Mouse (Mus musculus) heart, embryonic 12.5 days (tissue): ENCODE results near the gene Rnpepl1. TPM values are rescaled to one million over a fixed set of nuclear protein-coding genes. Genes with fewer than 3 reads are reported as not detected.
A peak's percentile ranks its signal among the peaks of the same experiment; 100 is the strongest.
"Not testable (repeated sequence)": the region's sequence is repeated elsewhere in the genome, so short reads cannot be mapped to it uniquely, and the experiment has no call there.

Source experiments
- ATAC-seq: fragments of 200-750 bp; cut with Nextera tagmentation; 2 replicates; pipeline ENCODE4 v1.8.0; 2017; ENCODE audit warnings: moderate TSS enrichment, moderate library complexity; ENCODE audit not compliant: insufficient number of reproducible peaks, low FRiP score
- H3K27ac ChIP-seq: fragments of 300-500 bp; sonication (generic); 2 replicates; pipeline ENCODE4 v1.5.1; 2016; ENCODE audit warnings: mild to moderate bottlenecking, moderate library complexity; ENCODE audit not compliant: poor library complexity, severe bottlenecking
- H3K27me3 ChIP-seq: fragments of 300-500 bp; sonication (generic); replicated peaks from 2 replicates; pipeline ENCODE4 v1.6.1; 2016; ENCODE audit warnings: mild to moderate bottlenecking, moderate library complexity
- H3K36me3 ChIP-seq: fragments of 300-500 bp; sonication (generic); 2 replicates; pipeline ENCODE4 v1.6.1; 2016; ENCODE audit warnings: mild to moderate bottlenecking, moderate library complexity
- H3K4me1 ChIP-seq: fragments of 300-500 bp; sonication (generic); replicated peaks from 2 replicates; pipeline ENCODE4 v1.6.1; 2016; ENCODE audit warnings: mild to moderate bottlenecking
- H3K4me2 ChIP-seq: fragments of 300-500 bp; sonication (generic); 2 replicates; pipeline ENCODE4 v1.6.1; 2016; ENCODE audit warnings: mild to moderate bottlenecking, moderate library complexity
- H3K4me3 ChIP-seq: fragments of 300-500 bp; sonication (generic); 2 replicates; pipeline ENCODE4 v1.5.1; 2016; ENCODE audit warnings: mild to moderate bottlenecking
- H3K9ac ChIP-seq: fragments of 300-500 bp; sonication (generic); 2 replicates; pipeline ENCODE4 v1.6.1; 2016; ENCODE audit warnings: mild to moderate bottlenecking, moderate library complexity
- H3K9me3 ChIP-seq: fragments of 300-500 bp; sonication (generic); replicated peaks from 2 replicates; pipeline ENCODE4 v1.6.1; 2016; ENCODE audit warnings: mild to moderate bottlenecking, moderate library complexity
- WGBS: fragments of 180-500 bp; shearing (Covaris S2); methylation state at CpG from one replicate; pipeline ENCODE4 v1.1.7; 2016; 5-methylcytosine and 5-hydroxymethylcytosine counted together
- polyA plus RNA-seq: library from polyadenylated mRNA; unstranded; fragments of >200 nt; fragmentation: Nextera tagmentation; extraction: Ambion mirVana; gene quantifications from 2 replicates; pipeline ENCODE4 v1.2.1, GENCODE M21; 2016

Gene Rnpepl1
- polyA plus RNA-seq, 1 experiment from 2014 or later: 38.9 TPM

DNA sequence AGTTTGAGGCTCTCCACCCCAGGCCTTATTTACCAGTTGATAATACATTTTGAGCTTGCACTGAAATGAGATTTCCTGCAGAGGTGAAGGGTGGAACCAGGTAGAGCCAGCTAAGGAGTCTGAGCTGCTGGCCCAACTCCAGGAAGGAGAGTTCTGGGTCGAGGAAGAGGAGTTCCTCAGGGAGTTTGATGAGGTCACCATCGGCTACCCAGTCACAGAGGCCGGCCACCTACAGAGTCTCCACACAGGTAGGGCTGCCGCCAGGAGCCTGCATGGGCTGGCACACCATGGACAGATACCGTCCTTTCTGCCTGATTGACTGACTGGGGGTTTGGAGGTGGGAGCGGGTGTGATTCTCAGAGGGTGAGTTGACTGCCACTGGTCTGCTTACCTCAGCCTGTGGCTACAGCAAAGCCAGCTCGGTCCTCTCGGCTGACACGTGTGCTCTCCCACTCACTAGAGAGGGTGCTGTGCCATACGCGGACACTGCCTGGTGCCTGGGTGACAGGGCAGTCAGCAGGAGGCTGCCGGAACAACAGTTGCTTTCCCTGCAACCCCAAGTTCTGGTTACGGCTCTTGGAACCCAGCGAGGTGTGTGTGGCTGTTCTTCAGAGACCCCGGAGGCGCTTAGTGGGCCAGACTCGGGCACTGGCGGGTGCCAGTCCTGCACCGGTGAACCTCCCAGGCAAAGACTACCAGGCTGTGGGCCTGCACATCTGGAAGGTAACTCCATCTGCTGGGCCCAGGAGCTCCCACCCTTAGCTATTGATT is 32.8 kb downstream of the Rnpepl1 start:
- Histone ChIP-seq H3K27ac (no peak overlapping the region), H3K9me3 (no peaks in the 10 kb centered on the region), H3K9ac (no peak overlapping the region), H3K4me1 (no peaks in the 10 kb centered on the region), H3K27me3 (no peaks in the 10 kb centered on the region), H3K4me3 (no peak overlapping the region), H3K36me3 (peaks cover 88% of the 10 kb centered on the region), H3K4me2 (no peak overlapping the region)
- ATAC-seq: no peak
- WGBS: 89% methylated on average over 19 of the region's 19 CpGs

DNA sequence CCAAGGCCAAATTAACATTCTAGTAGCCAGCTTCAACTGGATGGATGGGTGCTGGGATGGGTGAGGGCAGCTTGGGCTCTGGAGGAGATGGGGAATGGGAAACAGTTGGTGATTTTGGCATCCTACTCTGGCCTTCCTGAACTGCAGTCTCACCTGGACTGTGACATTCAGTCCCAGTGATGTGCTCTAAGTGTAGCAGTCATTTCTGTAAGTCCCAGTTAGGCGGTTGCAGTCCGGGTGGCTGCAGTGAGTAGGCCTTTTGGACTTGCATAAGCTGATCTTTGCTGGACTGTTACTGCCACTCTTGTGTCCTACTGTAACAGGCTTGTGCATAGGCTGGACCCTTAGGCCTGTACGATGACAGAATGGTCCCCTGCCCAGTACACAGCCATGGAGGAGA is 37.4 kb downstream of the Rnpepl1 start:
- Histone ChIP-seq H3K36me3 (peaks cover 55% of the 10 kb centered on the region), H3K4me3 (no peak overlapping the region)
- 86% methylated on average over 3 of the region's 3 CpGs for WGBS

DNA sequence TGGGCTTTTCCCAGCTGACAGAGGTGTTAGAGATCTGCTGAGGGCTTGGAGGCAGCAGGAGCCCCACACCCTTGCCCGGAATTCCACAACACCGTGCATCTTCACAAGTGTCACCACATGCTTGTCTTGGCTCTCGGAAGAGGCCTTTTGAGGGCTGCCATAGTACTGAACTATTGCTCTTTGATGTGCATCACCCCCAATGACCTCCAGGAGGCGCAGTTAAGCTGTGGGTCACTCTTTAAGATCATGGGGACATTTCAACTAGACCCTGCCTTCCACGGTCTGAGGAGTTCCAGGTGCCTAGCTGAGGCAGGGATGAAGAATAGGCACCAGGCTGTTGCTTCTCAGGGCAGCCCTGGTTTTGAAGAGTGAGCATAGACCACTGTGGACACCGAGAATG is 38.8 kb downstream of the Rnpepl1 start:
- H3K27me3 ChIP-seq: no peaks in the 10 kb centered on the region
- H3K27ac ChIP-seq: no peak overlapping the region
- no peaks in the 10 kb centered on the region for H3K9me3 ChIP-seq
- H3K4me3 ChIP-seq: no peak overlapping the region
- H3K4me1 ChIP-seq: no peaks in the 10 kb centered on the region
- WGBS: 49% methylated on average over 6 of the region's 6 CpGs
- no peak overlapping the region for H3K4me2 ChIP-seq
- no peak for ATAC-seq
- no peak overlapping the region for H3K9ac ChIP-seq
- H3K36me3 ChIP-seq: peaks cover 46% of the 10 kb centered on the region

More for the DNA sequence above, 37.4 kb downstream of the Rnpepl1 start:
- Histone ChIP-seq H3K4me2 (no peak overlapping the region), H3K9ac (no peak overlapping the region; the same call in 1 of the 2 replicates), H3K27ac (no peak overlapping the region), H3K9me3 (no peaks in the 10 kb centered on the region), H3K27me3 (no peaks in the 10 kb centered on the region), H3K4me1 (no peaks in the 10 kb centered on the region)
- ATAC-seq: no peak

DNA sequence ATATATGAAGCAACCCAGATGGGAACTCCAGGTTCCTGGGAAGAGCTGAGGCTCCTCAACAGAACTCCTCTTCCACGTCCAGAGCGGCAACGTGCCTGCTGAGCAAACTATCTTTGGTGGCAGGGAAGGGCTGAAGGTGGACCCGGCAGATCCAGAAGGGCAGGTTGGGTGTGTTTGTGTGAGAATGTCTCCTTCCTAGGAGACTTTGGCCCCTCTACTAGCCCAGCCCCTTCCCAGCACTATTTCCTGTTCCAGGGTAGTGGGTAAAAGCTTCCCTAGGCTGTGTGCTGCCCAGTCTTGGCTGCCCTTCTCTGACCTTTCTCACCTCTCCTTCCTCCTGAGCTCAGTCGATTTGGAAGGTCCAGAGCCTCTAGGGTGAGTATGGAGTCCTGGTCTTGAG is 40.0 kb downstream of the Rnpepl1 start, which contains the start of gene Gpr35:
Gpr35 (plus strand) TSS at position 259 of the 400 bp plus-strand sequence.
- no peak within 1 kb of the TSS for H3K4me3 ChIP-seq
- no peaks in the 10 kb centered on the region for H3K9me3 ChIP-seq
- no peaks in the 10 kb centered on the region for H3K27me3 ChIP-seq
- H3K27ac ChIP-seq: no peak within 1 kb of the TSS
- WGBS: 71% methylated on average over 5 of the region's 5 CpGs
- H3K4me1 ChIP-seq: no peaks in the 10 kb centered on the region
- ATAC-seq: no peak
- no peak within 1 kb of the TSS for H3K4me2 ChIP-seq
- H3K9ac ChIP-seq: no peak within 1 kb of the TSS
- peaks cover 34% of the 10 kb centered on the region for H3K36me3 ChIP-seq

DNA sequence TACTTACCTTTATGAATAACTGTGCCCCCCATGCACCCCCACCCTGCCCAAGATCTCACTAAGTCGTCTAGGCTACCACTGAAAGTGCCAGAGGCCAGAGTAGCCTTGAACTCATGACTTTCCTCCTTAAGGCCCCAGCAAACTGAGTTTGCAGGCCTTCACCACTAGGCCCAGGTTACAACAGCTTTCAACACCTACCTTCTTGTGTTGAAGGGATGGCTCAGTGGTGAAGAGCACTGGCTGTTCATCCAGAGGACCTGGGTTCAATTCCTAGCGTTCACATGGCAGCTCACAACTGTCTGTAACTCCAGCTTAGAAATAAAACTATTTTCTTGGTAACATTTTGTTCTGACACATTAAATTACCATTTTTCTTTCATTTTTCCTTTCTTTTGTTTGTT is 43.1 kb downstream of the Rnpepl1 start:
- Histone ChIP-seq H3K4me1 (no peaks in the 10 kb centered on the region), H3K4me2 (no peak overlapping the region), H3K36me3 (peaks cover 3% of the 10 kb centered on the region), H3K27ac (no peak overlapping the region), H3K4me3 (no peak overlapping the region), H3K27me3 (no peaks in the 10 kb centered on the region), H3K9ac (no peak overlapping the region), H3K9me3 (no peaks in the 10 kb centered on the region)
- ATAC-seq: no peak
- 67% methylated on average over 2 of the region's 2 CpGs for WGBS

DNA sequence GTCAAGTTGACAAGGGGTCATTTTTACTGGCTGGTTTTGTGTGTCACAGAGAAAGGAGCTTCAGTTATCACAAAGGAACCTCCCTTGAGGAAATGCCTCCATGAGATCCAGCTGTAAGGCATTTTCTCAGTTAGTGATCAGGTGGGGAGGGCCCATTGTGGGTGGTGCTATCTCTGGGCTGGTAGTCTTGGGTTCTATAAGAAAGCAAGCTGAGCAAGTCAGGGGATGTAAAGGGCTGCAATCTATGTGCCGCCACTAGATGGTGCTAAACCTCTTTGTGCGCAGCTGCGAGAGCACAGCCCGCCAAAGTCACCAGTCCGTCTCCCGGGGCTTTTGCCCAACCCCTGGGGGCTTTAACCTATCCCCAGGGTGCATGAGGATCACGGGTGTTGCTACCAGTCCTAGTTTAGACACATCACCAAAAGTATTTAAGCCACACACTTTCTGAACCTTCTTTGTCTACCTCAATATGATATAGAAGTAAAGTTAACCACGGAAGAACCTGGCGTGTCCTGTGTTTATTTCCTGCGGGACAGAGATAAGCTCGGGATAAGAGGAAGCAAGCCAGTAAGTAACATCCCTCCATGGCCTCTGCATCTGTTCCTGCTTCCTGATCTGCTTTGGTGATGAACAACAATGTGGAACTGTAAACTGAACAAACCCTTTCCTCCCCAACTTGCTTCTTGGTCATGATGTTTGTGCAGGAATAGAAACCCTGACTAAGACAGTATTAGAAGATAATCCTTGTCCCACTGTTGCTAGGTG is 46.2 kb downstream of the Rnpepl1 start:
- Histone ChIP-seq H3K9ac (peak overlapping the region; percentile 18; the same call in 1 of the 2 replicates), H3K4me3 (peak overlapping the region; percentile 20; the same call in 1 of the 2 replicates), H3K4me2 (peak overlapping the region; percentile 59)
- H3K36me3 ChIP-seq, ATAC-seq, H3K9me3 ChIP-seq, H3K4me1 ChIP-seq, H3K27me3 ChIP-seq, H3K27ac ChIP-seq: not testable (repeated sequence)
- WGBS: 5% methylated on average over 11 of the region's 11 CpGs

DNA sequence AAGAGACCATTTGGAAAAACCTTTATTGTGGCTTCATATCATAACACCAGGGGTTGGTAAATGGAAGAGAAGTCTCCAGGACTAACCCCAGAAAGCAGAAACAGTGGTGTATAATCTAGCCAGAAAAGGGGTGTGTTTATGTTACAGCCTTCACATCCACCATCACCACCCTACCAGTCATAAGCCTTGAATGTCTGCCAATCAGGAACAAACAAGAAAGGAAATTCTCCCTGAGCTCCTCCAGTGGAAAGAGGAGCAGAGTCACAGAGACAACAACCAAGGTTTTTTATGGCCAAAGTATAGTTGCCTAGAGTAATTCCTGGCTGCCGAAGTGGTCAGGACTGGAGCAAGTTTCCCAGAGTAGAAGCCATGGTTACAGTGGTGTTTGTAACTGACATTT is 48.4 kb downstream of the Rnpepl1 start:
- H3K36me3 ChIP-seq: no peaks in the 10 kb centered on the region
- H3K27ac ChIP-seq: no peak overlapping the region
- no peak overlapping the region for H3K4me3 ChIP-seq
- 0 out of 2 replicates have a peak, but pooled peaks cover 14% of the 10 kb centered on the region for H3K27me3 ChIP-seq
- WGBS: 75% methylated on average over 1 of the region's 1 CpGs
- no peaks in the 10 kb centered on the region for H3K4me1 ChIP-seq
- H3K9me3 ChIP-seq: no peaks in the 10 kb centered on the region
- no peak for ATAC-seq
- no peak overlapping the region for H3K9ac ChIP-seq
- H3K4me2 ChIP-seq: no peak overlapping the region

DNA sequence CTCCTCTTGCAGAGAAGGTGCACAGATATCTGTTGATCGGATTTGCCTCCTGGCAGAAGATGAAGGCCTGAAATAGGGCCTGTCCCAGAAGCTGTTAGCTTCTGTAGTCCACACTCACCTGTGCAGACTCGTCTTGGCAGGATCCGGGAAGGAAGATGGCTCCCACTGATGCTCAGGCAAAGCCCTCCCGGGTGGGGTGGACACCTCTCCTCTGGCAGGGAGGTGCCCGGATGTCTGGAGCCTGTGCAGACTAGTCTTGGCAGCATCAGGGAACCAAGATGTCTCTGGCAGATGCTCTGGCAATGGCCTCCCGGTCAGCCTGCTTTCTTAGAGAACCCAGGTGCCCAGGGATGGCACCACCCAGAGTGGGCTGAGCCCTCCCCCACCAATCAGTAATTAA is 60.2 kb downstream of the Rnpepl1 start:
- H3K9me3 ChIP-seq, H3K27me3 ChIP-seq, H3K27ac ChIP-seq, ATAC-seq, H3K36me3 ChIP-seq, H3K4me2 ChIP-seq, H3K4me3 ChIP-seq, H3K9ac ChIP-seq: not testable (repeated sequence)
- WGBS: 81% methylated on average over 6 of the region's 6 CpGs
- peaks cover 32% of the 10 kb centered on the region for H3K4me1 ChIP-seq

DNA sequence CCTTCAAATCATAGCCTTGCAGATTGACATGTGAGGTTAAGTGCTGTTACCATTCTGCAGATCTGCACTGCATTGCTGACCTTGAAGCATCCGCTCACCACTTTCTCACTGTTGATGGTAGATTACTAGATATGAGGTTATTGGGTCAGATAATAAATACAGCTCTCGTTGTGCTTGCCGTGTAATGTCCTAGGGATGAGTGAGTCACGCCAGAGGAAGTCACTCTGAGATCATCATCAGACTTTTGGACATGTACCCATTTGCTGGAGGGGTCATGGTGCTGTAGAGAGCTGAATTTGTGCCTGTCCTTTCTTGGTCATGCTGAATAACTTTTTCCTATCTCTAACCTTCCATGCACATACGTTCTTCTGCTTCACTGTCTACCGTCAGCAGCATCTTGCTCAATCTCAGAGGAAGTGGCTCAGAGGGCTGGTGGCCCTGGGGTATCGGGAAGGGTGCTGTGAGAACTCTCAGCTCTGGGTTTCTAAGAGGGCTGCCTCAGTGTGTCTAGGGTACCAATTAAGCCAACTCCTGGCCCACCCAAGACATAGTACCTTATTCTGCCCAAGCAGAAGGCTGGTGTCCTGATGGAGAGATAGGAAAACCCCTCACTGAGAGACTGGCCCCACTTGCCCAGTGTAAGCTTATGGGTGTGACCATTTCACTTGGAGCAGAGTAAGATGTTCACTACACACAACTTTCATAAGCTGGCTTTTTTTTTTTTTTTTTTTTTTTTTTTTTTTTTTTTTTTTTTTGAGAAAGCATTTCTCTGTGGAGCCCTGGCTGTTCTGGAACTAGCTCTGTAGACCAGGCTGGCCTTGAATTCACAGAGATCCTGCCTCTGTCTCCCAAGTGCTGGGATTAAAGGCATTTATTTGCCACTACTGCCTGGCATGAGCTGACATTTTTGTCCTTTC is 61.6 kb downstream of the Rnpepl1 start:
- peak overlapping the region; percentile 29; the same call in 1 of the 2 replicates for H3K27ac ChIP-seq
- H3K36me3 ChIP-seq: no peaks in the 10 kb centered on the region
- H3K4me1 ChIP-seq: peaks cover 42% of the 10 kb centered on the region
- H3K4me3 ChIP-seq: no peak overlapping the region
- H3K27me3 ChIP-seq: no peaks in the 10 kb centered on the region
- H3K9me3 ChIP-seq: no peaks in the 10 kb centered on the region
- WGBS: 75% methylated on average over 7 of the region's 7 CpGs
- ATAC-seq: no peak
- no peak overlapping the region for H3K4me2 ChIP-seq
- no peak overlapping the region for H3K9ac ChIP-seq

DNA sequence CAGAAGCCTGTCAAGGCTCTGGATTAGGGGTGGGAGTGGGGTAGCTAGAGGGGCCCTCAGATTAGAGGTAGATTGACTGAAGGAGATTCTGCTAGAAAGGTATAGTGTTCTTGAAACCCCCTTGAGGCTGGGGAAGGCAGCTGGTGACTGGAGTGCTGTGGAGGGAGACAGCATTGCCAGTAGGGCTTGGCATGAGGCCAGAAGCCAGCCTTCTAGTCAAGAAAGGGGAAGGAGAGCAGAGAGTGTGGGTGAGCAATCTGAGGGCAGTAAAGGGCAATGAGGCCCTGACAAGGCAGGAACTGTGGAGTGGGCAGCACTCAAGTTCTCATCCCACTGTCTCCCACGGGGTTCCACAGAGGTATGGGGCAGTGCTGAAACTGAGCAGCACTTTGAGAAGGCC is 62.3 kb downstream of the Rnpepl1 start:
- no peaks in the 10 kb centered on the region for H3K9me3 ChIP-seq
- H3K27me3 ChIP-seq: no peaks in the 10 kb centered on the region
- H3K36me3 ChIP-seq: no peaks in the 10 kb centered on the region
- no peak for ATAC-seq
- H3K4me1 ChIP-seq: peaks cover 42% of the 10 kb centered on the region
- peak overlapping the region; percentile 29; the same call in 1 of the 2 replicates for H3K27ac ChIP-seq
- 61% methylated on average over 1 of the region's 1 CpGs for WGBS
- no peak overlapping the region for H3K9ac ChIP-seq
- H3K4me3 ChIP-seq: no peak overlapping the region
- no peak overlapping the region for H3K4me2 ChIP-seq
